Mouse (Mus musculus): ENCODE measurements at regions not wholly inside any gene's neighbourhood (a gene's known extent, or its start where the extent isn't known, plus 50 kb on each side); places are given as distances from the start of the nearest gene placed in this dataset.

DNA sequence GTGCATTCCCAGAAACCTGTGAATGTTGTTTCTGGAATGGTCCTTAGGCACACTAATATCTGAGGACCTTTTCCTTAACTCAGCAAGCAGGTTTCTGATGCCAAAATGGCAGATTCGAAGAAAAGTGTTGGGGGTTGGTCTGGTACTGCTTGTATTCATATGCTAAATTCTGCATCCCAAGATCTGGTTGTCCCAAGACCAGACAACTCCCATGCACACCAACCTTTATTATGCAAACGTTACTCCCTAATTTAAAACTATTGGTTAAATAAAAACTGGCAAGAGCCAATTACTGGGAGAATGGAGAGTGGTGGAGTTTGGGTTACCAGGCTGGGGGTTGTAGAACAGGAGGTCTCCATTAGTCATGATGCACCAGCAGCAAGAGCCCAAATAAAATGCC, 129.0 kb upstream of the Tspan2 start:
- Histone ChIP-seq H3K4me3 (ENCODE audit: low read depth, low read length) (no peak overlapping the region), H3K27me3 (ENCODE audit: control insufficient read depth, insufficient read depth, low read depth, low read length) (no peaks in the 10 kb centered on the region), H3K9me3 (replicated peaks; ENCODE audit: control insufficient read depth, low read length) (no peaks in the 10 kb centered on the region), H3K27ac (ENCODE audit: low read length) (no peak overlapping the region), H3K36me3 (ENCODE audit: control insufficient read depth, insufficient read depth) (no peaks in the 10 kb centered on the region), H3K4me1 (ENCODE audit: control insufficient read depth, low read depth, low read length) (no peaks in the 10 kb centered on the region), H3K4me2 (ENCODE audit: low read depth, low read length) (no peak overlapping the region), H3K9ac (ENCODE audit: low read depth, low read length) (no peak overlapping the region)
- WGBS (ENCODE audit: insufficient replicate concordance), result 45% methylated on average over 2 of the region's 2 CpGs
- ATAC-seq (ENCODE audit: low read depth), result no peak

DNA sequence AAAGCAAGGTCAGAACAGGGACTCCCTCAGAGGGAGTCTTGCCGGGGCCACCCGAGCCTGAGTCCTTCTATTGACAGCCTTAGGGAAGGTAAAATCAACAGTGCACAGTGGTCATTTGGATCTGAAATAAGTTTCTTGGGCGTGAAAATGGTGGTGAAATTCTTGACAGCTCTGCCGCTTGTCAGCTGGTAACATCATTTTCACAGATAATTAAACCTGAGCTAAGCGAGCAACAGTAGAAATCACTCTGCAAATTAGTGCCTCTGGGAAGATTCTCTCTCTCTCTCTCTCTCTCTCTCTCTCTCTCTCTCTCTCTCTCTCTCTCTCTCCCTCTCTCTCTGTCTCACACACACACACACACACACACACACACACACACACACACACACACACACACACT, 123.4 kb upstream of the Tspan2 start:
- ATAC-seq (ENCODE audit: low read depth), result no peak
- Histone ChIP-seq H3K4me1 (ENCODE audit: control insufficient read depth, low read depth, low read length) (no peaks in the 10 kb centered on the region), H3K9me3 (replicated peaks; ENCODE audit: control insufficient read depth, low read length) (no peaks in the 10 kb centered on the region), H3K4me3 (ENCODE audit: low read depth, low read length) (no peak overlapping the region), H3K27ac (ENCODE audit: low read length) (no peak overlapping the region), H3K4me2 (ENCODE audit: low read depth, low read length) (no peak overlapping the region), H3K36me3 (ENCODE audit: control insufficient read depth, insufficient read depth) (no peaks in the 10 kb centered on the region), H3K27me3 (ENCODE audit: control insufficient read depth, insufficient read depth, low read depth, low read length) (no peaks in the 10 kb centered on the region), H3K9ac (ENCODE audit: low read depth, low read length) (no peak overlapping the region)
- 53% methylated on average over 5 of the region's 5 CpGs for WGBS (ENCODE audit: insufficient replicate concordance)

DNA sequence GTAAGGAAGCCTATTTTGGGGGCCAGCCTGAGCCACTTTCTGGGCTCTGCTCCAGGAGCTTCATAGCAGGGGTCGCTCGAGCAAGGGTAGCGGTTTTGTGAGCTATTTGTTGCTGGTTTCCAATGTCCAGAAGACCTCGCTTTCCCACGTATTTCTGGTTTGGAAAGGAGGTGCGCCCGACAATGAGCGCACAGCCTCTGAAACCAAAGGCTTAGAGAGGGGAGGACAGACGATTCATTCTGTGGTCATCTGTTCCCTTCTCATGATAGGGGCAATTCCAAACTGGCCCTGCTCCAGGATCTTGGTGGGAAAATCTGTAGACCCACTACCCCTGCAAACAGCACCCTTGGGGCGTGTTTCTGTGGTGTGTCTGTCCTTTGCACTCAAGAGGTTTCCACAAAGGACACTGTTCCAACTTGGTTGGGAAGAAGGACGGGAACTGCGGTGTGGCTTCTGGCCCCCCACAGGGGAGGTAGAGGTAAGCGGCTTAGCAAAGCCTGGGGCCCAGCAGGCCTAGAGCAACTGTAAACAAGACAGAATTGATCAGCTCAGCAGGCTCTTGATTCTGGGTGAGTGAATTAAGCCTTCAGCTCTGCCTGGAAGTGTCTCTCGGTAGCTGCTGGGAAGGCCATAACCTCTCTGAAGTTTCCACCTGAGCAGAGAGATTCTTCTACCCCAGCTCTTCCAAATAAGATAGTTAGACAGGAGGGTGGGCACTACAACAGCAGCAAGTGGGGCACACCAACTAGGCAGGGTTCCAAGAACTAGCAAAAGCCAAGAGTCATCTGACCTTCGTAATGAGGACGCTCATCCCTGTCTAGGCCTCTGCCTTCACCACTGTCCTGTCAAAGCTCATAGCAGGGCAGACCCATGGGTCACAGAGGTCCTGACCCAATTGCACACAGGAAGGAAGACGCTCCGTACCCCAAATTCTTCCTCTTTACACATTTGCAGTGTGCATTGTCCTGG, 122.6 kb upstream of the Tspan2 start:
- ATAC-seq (ENCODE audit: low read depth), result no peak
- no peaks in the 10 kb centered on the region for H3K4me1 ChIP-seq (ENCODE audit: control insufficient read depth, low read depth, low read length)
- WGBS (ENCODE audit: insufficient replicate concordance), result 46% methylated on average over 18 of the region's 18 CpGs

DNA sequence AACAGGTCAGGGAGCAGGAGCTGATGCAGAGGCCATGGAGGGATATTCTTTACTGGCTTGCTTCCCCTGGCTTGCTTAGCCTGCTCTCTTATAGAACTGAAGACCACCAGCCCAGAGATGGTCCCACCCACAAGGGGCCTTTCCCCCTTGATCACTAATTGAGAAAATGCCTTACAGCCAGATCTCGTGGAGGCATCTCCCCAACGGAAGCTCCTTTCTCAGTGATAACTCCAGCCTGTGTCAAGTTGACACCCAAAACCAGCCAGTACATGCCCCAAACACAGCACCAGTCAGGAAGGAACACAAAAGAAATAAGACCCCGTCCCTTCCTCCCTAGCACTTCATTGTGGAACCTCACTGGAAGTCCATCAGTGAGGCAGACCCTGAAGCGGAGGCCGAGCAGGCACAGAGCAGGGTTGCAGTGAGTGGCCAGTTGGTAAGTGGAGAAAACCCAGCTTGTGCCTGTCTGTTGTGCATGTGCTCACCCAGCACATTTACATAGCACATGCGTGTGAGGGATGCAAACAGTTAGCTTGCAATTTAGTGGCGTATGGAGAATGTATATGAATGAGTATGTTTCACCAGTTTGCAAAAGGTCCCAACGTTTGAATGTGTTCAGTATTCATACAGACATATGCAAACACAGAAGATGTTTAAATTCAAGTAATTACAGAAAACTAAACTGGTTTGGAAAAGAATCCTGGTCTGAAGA, 114.5 kb upstream of the Tspan2 start:
- no peaks in the 10 kb centered on the region for H3K27me3 ChIP-seq (ENCODE audit: control insufficient read depth, insufficient read depth, low read depth, low read length)
- 51% methylated on average over 8 of the region's 8 CpGs for WGBS (ENCODE audit: insufficient replicate concordance)

More for the DNA sequence above, 122.6 kb upstream of the Tspan2 start:
- no peaks in the 10 kb centered on the region for H3K27me3 ChIP-seq (ENCODE audit: control insufficient read depth, insufficient read depth, low read depth, low read length)
- no peak overlapping the region for H3K9ac ChIP-seq (ENCODE audit: low read depth, low read length)
- H3K4me2 ChIP-seq (ENCODE audit: low read depth, low read length), result no peak overlapping the region
- H3K36me3 ChIP-seq (ENCODE audit: control insufficient read depth, insufficient read depth), result no peaks in the 10 kb centered on the region
- H3K27ac ChIP-seq (ENCODE audit: low read length), result no peak overlapping the region
- H3K4me3 ChIP-seq (ENCODE audit: low read depth, low read length), result no peak overlapping the region
- no peaks in the 10 kb centered on the region for H3K9me3 ChIP-seq (replicated peaks; ENCODE audit: control insufficient read depth, low read length)

DNA sequence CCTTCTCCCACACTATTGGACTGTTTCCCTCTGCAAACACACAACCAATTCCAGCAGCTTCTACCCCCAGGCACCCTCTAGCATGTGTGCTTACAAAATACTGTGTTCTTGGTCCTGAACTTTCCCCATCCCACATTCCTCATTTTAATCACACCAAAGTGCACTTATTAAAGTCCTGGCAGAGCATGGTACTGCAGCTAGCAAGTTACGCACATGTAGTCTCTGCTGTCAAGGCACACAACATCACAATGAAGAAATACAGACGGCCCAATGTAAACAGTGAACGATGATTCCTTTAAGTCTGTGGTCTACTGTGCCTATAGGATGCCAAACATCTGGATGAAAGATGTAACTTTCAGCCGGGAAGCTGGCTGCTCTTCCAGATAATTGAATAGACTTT, 98.3 kb upstream of the Tspan2 start:
- no peak overlapping the region for H3K27ac ChIP-seq (ENCODE audit: low read length)
- H3K27me3 ChIP-seq (ENCODE audit: control insufficient read depth, insufficient read depth, low read depth, low read length), result no peaks in the 10 kb centered on the region
- no peak for ATAC-seq (ENCODE audit: low read depth)

More for the DNA sequence above, 114.5 kb upstream of the Tspan2 start:
- H3K36me3 ChIP-seq (ENCODE audit: control insufficient read depth, insufficient read depth), result no peaks in the 10 kb centered on the region
- H3K9me3 ChIP-seq (replicated peaks; ENCODE audit: control insufficient read depth, low read length), result no peaks in the 10 kb centered on the region
- no peak overlapping the region for H3K4me2 ChIP-seq (ENCODE audit: low read depth, low read length)
- no peak overlapping the region for H3K4me3 ChIP-seq (ENCODE audit: low read depth, low read length)
- H3K4me1 ChIP-seq (ENCODE audit: control insufficient read depth, low read depth, low read length), result no peaks in the 10 kb centered on the region
- ATAC-seq (ENCODE audit: low read depth), result no peak
- H3K9ac ChIP-seq (ENCODE audit: low read depth, low read length), result no peak overlapping the region
- no peak overlapping the region for H3K27ac ChIP-seq (ENCODE audit: low read length)

DNA sequence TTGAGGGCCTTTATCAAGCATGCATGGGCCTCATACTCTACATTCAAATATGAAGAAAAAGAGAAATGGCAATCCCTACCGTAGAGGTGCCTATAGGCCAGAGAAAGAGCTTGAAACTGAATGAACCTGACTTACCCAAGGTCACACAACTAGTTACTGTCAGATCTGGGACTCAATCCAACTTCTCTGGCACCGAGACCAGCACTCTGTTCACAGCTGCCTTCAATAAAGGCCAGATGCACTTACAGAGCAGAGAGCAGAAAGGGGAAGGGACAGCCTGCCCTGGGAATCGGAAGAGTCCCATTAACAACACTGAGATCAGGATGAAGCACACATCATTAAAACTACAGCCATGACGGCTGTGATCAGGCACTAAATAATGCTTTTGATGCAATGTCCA, 97.7 kb upstream of the Tspan2 start:
- H3K27me3 ChIP-seq (ENCODE audit: control insufficient read depth, insufficient read depth, low read depth, low read length), result no peaks in the 10 kb centered on the region
- H3K36me3 ChIP-seq (ENCODE audit: control insufficient read depth, insufficient read depth), result no peaks in the 10 kb centered on the region
- H3K9me3 ChIP-seq (replicated peaks; ENCODE audit: control insufficient read depth, low read length), result no peaks in the 10 kb centered on the region
- no peaks in the 10 kb centered on the region for H3K4me1 ChIP-seq (ENCODE audit: control insufficient read depth, low read depth, low read length)
- WGBS (ENCODE audit: insufficient replicate concordance), result 47% methylated on average over 4 of the region's 4 CpGs
- H3K9ac ChIP-seq (ENCODE audit: low read depth, low read length), result no peak overlapping the region
- H3K27ac ChIP-seq (ENCODE audit: low read length), result no peak overlapping the region
- no peak overlapping the region for H3K4me3 ChIP-seq (ENCODE audit: low read depth, low read length)
- no peak overlapping the region for H3K4me2 ChIP-seq (ENCODE audit: low read depth, low read length)
- ATAC-seq (ENCODE audit: low read depth), result no peak

More for the DNA sequence above, 98.3 kb upstream of the Tspan2 start:
- Histone ChIP-seq H3K4me1 (ENCODE audit: control insufficient read depth, low read depth, low read length) (no peaks in the 10 kb centered on the region), H3K9ac (ENCODE audit: low read depth, low read length) (no peak overlapping the region), H3K36me3 (ENCODE audit: control insufficient read depth, insufficient read depth) (no peaks in the 10 kb centered on the region), H3K4me3 (ENCODE audit: low read depth, low read length) (no peak overlapping the region), H3K4me2 (ENCODE audit: low read depth, low read length) (no peak overlapping the region), H3K9me3 (replicated peaks; ENCODE audit: control insufficient read depth, low read length) (no peaks in the 10 kb centered on the region)
- WGBS (ENCODE audit: insufficient replicate concordance), result 62% methylated on average over 4 of the region's 4 CpGs

DNA sequence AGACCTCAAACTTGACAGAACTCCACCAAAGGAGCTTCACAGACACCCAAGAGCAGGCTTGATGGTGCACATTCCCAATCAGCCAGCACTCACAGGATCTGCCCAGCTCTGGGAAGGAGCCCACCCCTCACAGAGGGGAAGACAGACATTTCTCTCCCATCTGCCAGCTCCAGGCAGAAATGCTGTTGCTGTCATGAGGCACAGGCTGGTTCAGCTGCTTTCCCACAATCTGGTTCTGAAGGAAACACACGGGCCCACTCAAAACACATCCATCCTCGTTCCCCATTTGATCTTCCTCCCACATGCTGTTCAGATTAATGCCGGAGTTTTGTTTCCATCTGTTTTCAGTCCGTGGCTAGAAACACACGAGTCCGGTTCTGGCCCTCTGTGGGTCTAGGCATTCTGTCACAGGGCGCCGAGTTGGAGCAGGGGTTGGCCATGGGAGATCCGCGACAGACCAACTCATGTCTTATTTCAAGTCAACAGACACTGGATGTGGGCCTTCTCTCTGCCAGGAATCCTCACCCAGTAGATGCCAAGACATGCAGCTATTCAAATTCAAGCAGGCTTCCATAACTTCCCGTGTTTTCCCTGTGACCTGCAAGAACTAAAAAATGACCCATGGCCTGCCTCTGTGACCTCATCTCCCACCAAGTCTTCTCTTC, 89.9 kb upstream of the Tspan2 start:
- ATAC-seq (ENCODE audit: low read depth), result no peak
- 60% methylated on average over 11 of the region's 11 CpGs for WGBS (ENCODE audit: insufficient replicate concordance)
- H3K27ac ChIP-seq (ENCODE audit: low read length), result no peak overlapping the region
- H3K4me3 ChIP-seq (ENCODE audit: low read depth, low read length), result no peak overlapping the region
- H3K27me3 ChIP-seq (ENCODE audit: control insufficient read depth, insufficient read depth, low read depth, low read length), result no peaks in the 10 kb centered on the region
- H3K36me3 ChIP-seq (ENCODE audit: control insufficient read depth, insufficient read depth), result no peaks in the 10 kb centered on the region
- no peaks in the 10 kb centered on the region for H3K9me3 ChIP-seq (replicated peaks; ENCODE audit: control insufficient read depth, low read length)
- no peak overlapping the region for H3K4me2 ChIP-seq (ENCODE audit: low read depth, low read length)
- H3K4me1 ChIP-seq (ENCODE audit: control insufficient read depth, low read depth, low read length), result no peaks in the 10 kb centered on the region
- no peak overlapping the region for H3K9ac ChIP-seq (ENCODE audit: low read depth, low read length)

DNA sequence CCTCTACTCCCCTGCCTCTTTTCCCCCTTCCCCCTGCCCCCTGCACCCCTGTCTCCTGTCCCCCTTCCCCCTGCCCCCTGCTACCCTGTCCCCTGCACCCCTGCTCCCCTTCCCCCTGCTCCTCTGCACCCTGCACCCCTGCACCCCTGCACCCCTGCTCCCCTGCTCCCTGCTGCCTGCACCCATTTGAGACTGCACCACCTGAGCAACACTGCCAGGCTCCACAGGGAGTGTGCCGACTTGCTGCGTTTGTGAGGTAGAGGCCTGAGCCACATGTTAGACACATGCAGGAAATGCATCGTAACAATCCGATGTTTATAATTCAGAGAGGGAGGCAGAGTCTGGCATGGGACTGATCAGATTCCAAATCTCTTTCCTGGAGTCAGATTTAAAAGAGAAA, 85.9 kb upstream of the Tspan2 start:
- 57% methylated on average over 4 of the region's 4 CpGs for WGBS (ENCODE audit: insufficient replicate concordance)
- Histone ChIP-seq H3K9me3 (replicated peaks; ENCODE audit: control insufficient read depth, low read length) (no peaks in the 10 kb centered on the region), H3K4me3 (ENCODE audit: low read depth, low read length) (no peak overlapping the region), H3K4me1 (ENCODE audit: control insufficient read depth, low read depth, low read length) (no peaks in the 10 kb centered on the region), H3K27ac (ENCODE audit: low read length) (no peak overlapping the region), H3K9ac (ENCODE audit: low read depth, low read length) (no peak overlapping the region), H3K27me3 (ENCODE audit: control insufficient read depth, insufficient read depth, low read depth, low read length) (no peaks in the 10 kb centered on the region), H3K36me3 (ENCODE audit: control insufficient read depth, insufficient read depth) (no peaks in the 10 kb centered on the region), H3K4me2 (ENCODE audit: low read depth, low read length) (no peak overlapping the region)
- no peak for ATAC-seq (ENCODE audit: low read depth)
